Mouse (Mus musculus) ES-Bruce4 (cell line): ENCODE data around the gene Tmem231. TPM values are rescaled to one million over a fixed set of nuclear protein-coding genes. Genes with fewer than 3 reads are reported as not detected.

Experiments
- H3K27ac ChIP-seq: 2 replicates; pipeline ENCODE4 v1.5.1; 2012; ENCODE audit warnings: low read length, inconsistent platforms; ENCODE audit not compliant: insufficient read depth
- H3K27me3 ChIP-seq: 2 replicates; pipeline ENCODE4 v1.6.1; 2012; ENCODE audit warnings: mild to moderate bottlenecking, low read length, inconsistent platforms; ENCODE audit not compliant: control insufficient read depth, poor library complexity, insufficient read depth, severe bottlenecking
- H3K36me3 ChIP-seq: 2 replicates; pipeline ENCODE4 v1.6.1; 2012; ENCODE audit warnings: inconsistent platforms, mild to moderate bottlenecking, low read length, moderate library complexity; ENCODE audit not compliant: control insufficient read depth, poor library complexity, insufficient read depth, severe bottlenecking
- H3K4me1 ChIP-seq: one replicate; pipeline ENCODE4 v1.8.1; 2011; ENCODE audit warnings: low read length; ENCODE audit not compliant: control insufficient read depth, insufficient read depth
- H3K4me3 ChIP-seq: 2 replicates; pipeline ENCODE4 v1.5.1; 2011; ENCODE audit warnings: low read depth, mild to moderate bottlenecking, low read length
- H3K9ac ChIP-seq: 2 replicates; pipeline ENCODE4 v1.6.1; 2012; ENCODE audit warnings: low read depth, mild to moderate bottlenecking, inconsistent platforms; ENCODE audit not compliant: poor library complexity, severe bottlenecking
- H3K9me3 ChIP-seq: replicated peaks from 2 replicates; pipeline ENCODE4 v1.6.1; 2012; ENCODE audit warnings: mild to moderate bottlenecking, low read length, inconsistent platforms; ENCODE audit not compliant: control insufficient read depth, poor library complexity, insufficient read depth, severe bottlenecking
- CTCF ChIP-seq: IDR thresholded peaks from one replicate; pipeline ENCODE4 v1.8.1; 2011; ENCODE audit warnings: low read depth, low read length
- EP300 ChIP-seq: IDR thresholded peaks from 2 replicates; pipeline ENCODE4 v1.6.1; 2011; ENCODE audit warnings: low read depth, low read length; ENCODE audit not compliant: insufficient read depth
- POLR2A ChIP-seq: IDR thresholded peaks from one replicate; pipeline ENCODE4 v1.8.1; 2011; ENCODE audit warnings: low read length; ENCODE audit not compliant: insufficient read depth
- polyA plus RNA-seq: library from polyadenylated mRNA; stranded (reverse); fragments of >200 nt; gene quantifications from 2 replicates; pipeline ENCODE4 v1.2.4, GENCODE M21; 2011; ENCODE audit warnings: low read depth; ENCODE audit not compliant: missing spikeins, insufficient read depth, insufficient read length

Gene Tmem231
- polyA plus RNA-seq, 1 experiment = 18.2 TPM

DNA sequence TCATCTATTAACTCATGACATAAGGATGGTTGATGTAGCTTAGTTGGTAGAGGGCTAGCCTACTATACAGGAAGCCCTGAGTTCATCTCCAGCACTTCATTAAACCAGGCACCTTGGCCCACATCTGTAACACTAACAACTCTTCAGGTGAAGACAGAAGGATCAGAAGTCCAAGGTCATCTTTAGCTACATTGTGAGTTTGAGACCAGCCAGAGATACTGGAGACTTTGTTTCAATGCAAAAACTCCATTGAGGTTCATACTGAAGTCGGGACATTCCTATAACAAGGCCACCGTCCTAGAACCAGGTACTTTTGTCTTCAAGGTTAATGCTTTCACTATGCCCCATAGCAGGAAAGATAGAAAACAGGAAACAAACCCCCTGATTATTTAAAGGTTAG, 520 bp upstream of the Tmem231 start:
- Histone ChIP-seq H3K27ac (peak overlapping the region; percentile 82), H3K9me3 (no peaks in the 10 kb centered on the region), H3K4me1 (no peaks in the 10 kb centered on the region), H3K27me3 (no peaks in the 10 kb centered on the region), H3K4me3 (no peak overlapping the region), H3K9ac (no peak overlapping the region), H3K36me3 (no peaks in the 10 kb centered on the region)
- no peak for TF ChIP-seq POLR2A
- TF ChIP-seq EP300 = no peak
- TF ChIP-seq CTCF = no peak

DNA sequence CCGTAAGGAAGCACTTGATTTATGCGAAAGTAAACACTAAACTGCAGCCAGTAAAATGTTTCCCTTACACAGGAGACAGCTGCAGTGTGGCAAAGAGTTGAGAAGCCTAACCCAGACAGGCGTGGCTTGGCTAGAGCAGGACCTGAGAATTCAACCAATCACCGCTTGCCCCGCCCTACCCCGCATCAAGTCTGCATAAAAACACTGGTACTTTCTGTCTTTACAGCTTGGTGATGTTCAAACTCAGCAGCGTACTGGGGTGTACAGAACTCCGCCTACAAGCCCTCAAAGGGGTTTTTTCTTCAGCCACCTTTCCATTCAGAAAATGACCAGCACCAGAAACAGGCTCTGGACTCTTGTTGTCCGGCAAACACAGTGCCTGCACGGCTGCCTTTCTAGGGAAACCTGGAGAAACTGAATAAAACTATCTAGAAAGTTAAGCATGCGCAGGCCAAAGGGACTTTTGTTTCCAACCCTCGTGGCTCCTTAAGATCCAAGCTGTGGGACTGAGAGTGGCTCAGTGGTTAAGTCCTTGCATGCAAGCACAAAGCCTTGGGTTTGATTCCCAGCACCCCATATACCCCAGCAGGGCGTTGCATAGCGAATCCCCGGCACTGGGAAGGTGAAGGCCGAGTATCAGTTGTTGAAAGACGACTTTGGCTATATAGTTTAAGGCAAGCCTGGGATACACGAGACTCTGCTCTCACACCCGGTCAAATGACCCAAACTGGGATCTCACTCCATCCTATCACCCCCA, 923 bp downstream of the Tmem231 start:
- no peaks in the 10 kb centered on the region for H3K4me1 ChIP-seq
- peak overlapping the region; percentile 80 for H3K4me3 ChIP-seq
- no peaks in the 10 kb centered on the region for H3K36me3 ChIP-seq
- TF ChIP-seq CTCF = no peak
- TF ChIP-seq POLR2A = no peak
- TF ChIP-seq EP300 = no peak
- peak overlapping the region; percentile 73 for H3K9ac ChIP-seq
- no peaks in the 10 kb centered on the region for H3K27me3 ChIP-seq
- no peaks in the 10 kb centered on the region for H3K9me3 ChIP-seq
- H3K27ac ChIP-seq = peak overlapping the region; percentile 15; the same call in 1 of the 2 replicates

DNA sequence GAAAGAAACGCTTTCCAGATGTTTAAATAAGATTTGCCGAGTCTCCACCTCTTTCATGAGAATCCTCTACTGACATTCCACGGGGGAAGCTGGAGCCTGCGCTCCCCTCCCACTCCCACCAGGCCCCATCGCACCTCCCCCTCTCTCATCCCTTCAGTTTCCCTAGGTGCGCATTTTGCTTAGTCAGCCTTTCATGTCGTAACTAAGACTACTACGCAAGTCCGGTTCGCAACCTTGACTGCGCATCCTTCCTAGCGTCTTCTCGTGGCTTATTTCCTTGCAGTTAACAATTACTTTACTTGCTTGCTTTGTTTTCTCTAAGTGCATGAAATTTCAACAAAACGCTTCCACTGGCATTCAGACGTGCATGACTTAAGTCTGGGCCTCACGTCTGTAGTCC, 2.0 kb downstream of the Tmem231 start:
- Histone ChIP-seq H3K27me3 (no peaks in the 10 kb centered on the region), H3K4me3 (no peak overlapping the region)

DNA sequence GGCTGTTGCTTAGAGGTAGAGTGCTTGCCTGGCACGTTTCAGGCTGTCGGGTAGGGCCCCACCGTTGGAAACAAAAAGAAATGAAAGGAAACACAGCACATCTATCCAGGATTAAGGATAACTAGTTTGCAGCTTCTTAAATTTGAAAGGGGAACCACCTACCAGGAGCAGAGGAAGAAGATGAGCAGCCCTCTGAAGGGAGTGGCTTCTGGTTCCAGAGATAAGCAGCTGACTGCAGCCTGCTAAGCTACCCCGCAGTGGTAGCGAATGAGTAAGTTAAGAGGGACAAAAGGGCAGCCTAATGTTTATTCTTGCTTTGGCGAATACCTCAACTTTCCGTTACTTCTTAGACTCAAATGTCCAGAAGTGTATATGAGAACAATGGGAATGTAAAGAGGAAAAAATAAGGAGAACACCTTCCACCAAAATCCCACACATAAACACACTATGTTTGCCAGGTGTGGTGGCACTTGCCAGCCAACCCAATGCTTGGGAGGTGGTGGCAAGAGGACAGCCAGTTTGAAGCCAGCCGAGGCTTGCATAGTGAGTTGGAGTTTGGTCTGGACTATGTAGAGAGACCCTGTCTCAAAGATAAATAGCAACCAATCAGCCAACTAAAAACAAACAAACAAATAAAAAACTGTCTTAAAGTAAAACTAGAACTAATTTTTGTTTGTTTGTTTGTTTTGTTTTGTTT, 3.9 kb downstream of the Tmem231 start:
- H3K27me3 ChIP-seq = no peaks in the 10 kb centered on the region
- no peaks in the 10 kb centered on the region for H3K9me3 ChIP-seq
- no peak overlapping the region for H3K9ac ChIP-seq
- peaks cover 5% of the 10 kb centered on the region; the same call in 1 of the 2 replicates for H3K36me3 ChIP-seq
- H3K4me1 ChIP-seq = peaks cover 2% of the 10 kb centered on the region
- TF ChIP-seq CTCF (no peak), EP300 (no peak), POLR2A (no peak)
- no peak overlapping the region for H3K27ac ChIP-seq
- H3K4me3 ChIP-seq = no peak overlapping the region

More for the DNA sequence above, 2.0 kb downstream of the Tmem231 start:
- Histone ChIP-seq H3K27ac (no peak overlapping the region), H3K4me1 (no peaks in the 10 kb centered on the region), H3K9me3 (no peaks in the 10 kb centered on the region), H3K9ac (no peak overlapping the region), H3K36me3 (peaks cover 1% of the 10 kb centered on the region; the same call in 1 of the 2 replicates)
- TF ChIP-seq POLR2A (no peak), CTCF (no peak), EP300 (no peak)

DNA sequence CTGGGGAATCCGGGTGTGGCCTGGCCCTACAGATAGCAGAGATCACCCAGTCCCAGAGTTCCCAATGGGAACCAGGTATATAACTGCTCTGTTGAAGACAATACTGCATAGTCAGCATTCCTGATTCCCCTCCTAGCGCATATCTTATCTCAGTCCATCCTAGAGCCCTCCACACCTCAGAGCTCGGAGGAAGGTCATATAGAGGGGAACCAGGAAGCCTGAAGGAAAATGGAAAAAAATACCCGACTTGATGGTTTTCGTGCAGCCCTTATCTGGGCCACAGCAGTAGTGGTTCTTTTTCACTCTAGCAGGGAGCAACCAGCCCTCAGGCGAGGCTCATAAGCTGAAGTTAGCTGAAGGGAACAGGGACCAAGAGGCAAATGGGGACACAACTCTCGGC, 8.7 kb downstream of the Tmem231 start:
- no peaks in the 10 kb centered on the region for H3K27me3 ChIP-seq
- H3K4me1 ChIP-seq = peaks cover 2% of the 10 kb centered on the region
- no peak overlapping the region for H3K9ac ChIP-seq
- peak overlapping the region; percentile 71 for H3K27ac ChIP-seq
- H3K4me3 ChIP-seq = no peak overlapping the region
- peaks cover 5% of the 10 kb centered on the region; the same call in 1 of the 2 replicates for H3K36me3 ChIP-seq
- no peaks in the 10 kb centered on the region for H3K9me3 ChIP-seq
- TF ChIP-seq EP300 (no peak), POLR2A (no peak), CTCF (no peak)

DNA sequence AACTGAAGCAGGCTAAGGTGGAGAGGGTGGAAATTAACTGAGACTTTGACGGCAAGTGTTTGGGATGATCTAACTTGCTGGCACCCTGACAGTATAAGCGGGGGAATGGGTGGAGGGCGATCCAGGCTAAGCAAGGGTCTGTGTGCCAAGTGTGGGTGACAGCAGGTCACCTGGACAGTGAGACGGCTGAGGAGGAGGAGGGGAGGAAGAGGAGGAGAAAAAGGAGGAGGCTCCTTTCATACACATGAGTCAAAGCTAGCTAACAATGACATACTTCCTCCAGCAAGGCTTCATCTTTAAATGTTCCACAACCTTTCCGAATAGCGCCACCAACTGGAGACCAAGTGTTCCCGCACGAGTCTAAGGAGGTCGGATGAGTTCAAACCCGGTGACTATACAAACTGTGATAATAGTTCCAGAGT, 10.3 kb downstream of the Tmem231 start:
- peaks cover 2% of the 10 kb centered on the region for H3K4me1 ChIP-seq
- no peaks in the 10 kb centered on the region for H3K9me3 ChIP-seq
- peaks cover 7% of the 10 kb centered on the region; the same call in 1 of the 2 replicates for H3K36me3 ChIP-seq
- no peaks in the 10 kb centered on the region for H3K27me3 ChIP-seq
- H3K4me3 ChIP-seq = no peak overlapping the region
- TF ChIP-seq POLR2A (no peak), CTCF (peak; percentile 62)
- no peak overlapping the region for H3K9ac ChIP-seq
- H3K27ac ChIP-seq = no peak overlapping the region
